Mouse (Mus musculus) neural tube, embryonic 12.5 days (tissue): Measurements from ENCODE around the gene Gm43064. TPM values are rescaled to one million over a fixed set of nuclear protein-coding genes. Genes with fewer than 3 reads are reported as not detected.
A peak's percentile ranks its signal among the peaks of the same experiment; 100 is the strongest.
"Not testable (repeated sequence)": the region's sequence is repeated elsewhere in the genome, so short reads cannot be mapped to it uniquely, and the experiment has no call there.

Experiments used
- ATAC-seq: fragments of 200-750 bp; cut with Nextera tagmentation; 2 replicates; pipeline ENCODE4 v1.8.0; 2017; ENCODE audit warnings: low read depth, mild to moderate bottlenecking, moderate TSS enrichment, moderate library complexity; ENCODE audit not compliant: low FRiP score
- H3K27ac ChIP-seq: fragments of 300-500 bp; sonication (generic); 2 replicates; pipeline ENCODE4 v1.5.1; 2016
- H3K27me3 ChIP-seq: fragments of 300-500 bp; sonication (generic); replicated peaks from 2 replicates; pipeline ENCODE4 v1.6.1; 2016; ENCODE audit warnings: mild to moderate bottlenecking
- H3K36me3 ChIP-seq: fragments of 300-500 bp; sonication (generic); 2 replicates; pipeline ENCODE4 v1.6.1; 2016; ENCODE audit warnings: mild to moderate bottlenecking
- H3K4me1 ChIP-seq: fragments of 300-500 bp; sonication (generic); 2 replicates; pipeline ENCODE4 v1.6.1; 2016
- H3K4me2 ChIP-seq: fragments of 300-500 bp; sonication (generic); replicated peaks from 2 replicates; pipeline ENCODE4 v1.6.1; 2016; ENCODE audit warnings: mild to moderate bottlenecking
- H3K4me3 ChIP-seq: fragments of 300-500 bp; sonication (generic); 2 replicates; pipeline ENCODE4 v1.5.1; 2016
- H3K9ac ChIP-seq: fragments of 300-500 bp; sonication (generic); 2 replicates; pipeline ENCODE4 v1.6.1; 2016; ENCODE audit warnings: mild to moderate bottlenecking
- H3K9me3 ChIP-seq: fragments of 300-500 bp; sonication (generic); 2 replicates; pipeline ENCODE4 v1.6.1; 2016; ENCODE audit warnings: mild to moderate bottlenecking
- WGBS: fragments of 180-500 bp; shearing (Covaris S2); methylation state at CpG from one replicate; pipeline ENCODE4 v1.1.7; 2016; 5-methylcytosine and 5-hydroxymethylcytosine counted together
- polyA plus RNA-seq: library from polyadenylated mRNA; unstranded; fragments of >200 nt; fragmentation: Nextera tagmentation; extraction: Ambion mirVana; gene quantifications from 2 replicates; pipeline ENCODE4 v1.2.1, GENCODE M21; 2016

Gm43064 gene
- polyA plus RNA-seq, 1 experiment from 2014 or later, result 0.32 TPM

- H3K4me1 ChIP-seq, result peaks cover 17% of the 10 kb centered on the region
- H3K4me2 ChIP-seq, result no peak overlapping the region
- H3K36me3 ChIP-seq, result no peaks in the 10 kb centered on the region
- WGBS, result 58% methylated on average over 7 of the region's 7 CpGs
- ATAC-seq, result no peak
- no peak overlapping the region for H3K27ac ChIP-seq
- H3K4me3 ChIP-seq, result no peak overlapping the region
- no peaks in the 10 kb centered on the region for H3K9me3 ChIP-seq
- no peak overlapping the region for H3K9ac ChIP-seq
- no peaks in the 10 kb centered on the region for H3K27me3 ChIP-seq
These were observed 22.1 kb upstream of the Gm43064 start for GRCm38 (mm10) chr3:103787225-103787624.

GRCm38 (mm10) chr3:103789096-103789495 lies 20.3 kb upstream of the Gm43064 start:
- Histone ChIP-seq H3K4me1 (peaks cover 17% of the 10 kb centered on the region), H3K9ac (no peak overlapping the region), H3K9me3 (no peaks in the 10 kb centered on the region), H3K27ac (no peak overlapping the region), H3K36me3 (no peaks in the 10 kb centered on the region), H3K4me3 (no peak overlapping the region), H3K27me3 (no peaks in the 10 kb centered on the region), H3K4me2 (peak overlapping the region; percentile 81)
- 85% methylated on average over 7 of the region's 7 CpGs for WGBS
- ATAC-seq, result no peak

GRCm38 (mm10) chr3:103789891-103790345 lies 19.5 kb upstream of the Gm43064 start:
- Histone ChIP-seq H3K4me3 (peak overlapping the region; percentile 87), H3K36me3 (no peaks in the 10 kb centered on the region), H3K9me3 (no peaks in the 10 kb centered on the region), H3K27ac (no peak overlapping the region), H3K4me1 (peaks cover 15% of the 10 kb centered on the region), H3K4me2 (peak overlapping the region; percentile 81), H3K9ac (peak overlapping the region; percentile 94), H3K27me3 (no peaks in the 10 kb centered on the region)
- no peak for ATAC-seq
- 3% methylated on average over 14 of the region's 14 CpGs for WGBS

- Histone ChIP-seq H3K9ac (peak overlapping the region; percentile 94), H3K36me3 (no peaks in the 10 kb centered on the region), H3K27me3 (no peaks in the 10 kb centered on the region), H3K4me2 (peak overlapping the region; percentile 81), H3K27ac (peak overlapping the region; percentile 75; the same call in 1 of the 2 replicates), H3K4me1 (peaks cover 11% of the 10 kb centered on the region), H3K4me3 (peak overlapping the region; percentile 87), H3K9me3 (no peaks in the 10 kb centered on the region)
- under 1% methylated on average over 56 of the region's 61 CpGs for WGBS
- ATAC-seq, result peak; percentile 85
These were observed 18.8 kb upstream of the Gm43064 start for GRCm38 (mm10) chr3:103790346-103791145.

GRCm38 (mm10) chr3:103791230-103792110 lies 17.9 kb upstream of the Gm43064 start, which contains the start of gene Hipk1:
Gene Hipk1, minus strand, starts transcription at chr3:103791563.
- ATAC-seq, result peak; percentile 98
- H3K4me1 ChIP-seq, result peaks cover 11% of the 10 kb centered on the region

GRCm38 (mm10) chr3:103792111-103792406 lies 17.3 kb upstream of the Gm43064 start:
- H3K9me3 ChIP-seq, H3K27me3 ChIP-seq, H3K27ac ChIP-seq, ATAC-seq, H3K36me3 ChIP-seq, H3K9ac ChIP-seq: not testable (repeated sequence)
- Histone ChIP-seq H3K4me1 (peaks cover 11% of the 10 kb centered on the region), H3K4me2 (peak overlapping the region; percentile 81; the same call in 1 of the 2 replicates), H3K4me3 (0 out of 2 replicates have a peak overlapping the region, but pooled peaks have one; percentile 87)
- 88% methylated on average over 5 of the region's 5 CpGs for WGBS

More at GRCm38 (mm10) chr3:103791230-103792110, 17.9 kb upstream of the Gm43064 start, which contains the start of gene Hipk1:
- Histone ChIP-seq H3K9me3 (no peaks in the 10 kb centered on the region), H3K4me3 (peak within 1 kb of the TSS; percentile 87), H3K36me3 (no peaks in the 10 kb centered on the region), H3K27me3 (no peaks in the 10 kb centered on the region), H3K9ac (peak within 1 kb of the TSS; percentile 94), H3K4me2 (peak within 1 kb of the TSS; percentile 81), H3K27ac (peak within 1 kb of the TSS; percentile 75)
- 10% methylated on average over 49 of the region's 49 CpGs for WGBS

- Histone ChIP-seq H3K4me2 (no peak overlapping the region), H3K9me3 (no peaks in the 10 kb centered on the region), H3K36me3 (no peaks in the 10 kb centered on the region), H3K27ac (no peak overlapping the region), H3K27me3 (no peaks in the 10 kb centered on the region), H3K4me3 (no peak overlapping the region), H3K4me1 (peaks cover 11% of the 10 kb centered on the region), H3K9ac (no peak overlapping the region)
- ATAC-seq, result no peak
- 86% methylated on average over 1 of the region's 1 CpGs for WGBS
These were observed 16.8 kb upstream of the Gm43064 start for GRCm38 (mm10) chr3:103792566-103792965.

GRCm38 (mm10) chr3:103796389-103796788 lies 13.0 kb upstream of the Gm43064 start:
- Histone ChIP-seq H3K9ac (no peak overlapping the region), H3K4me3 (no peak overlapping the region), H3K4me1 (no peaks in the 10 kb centered on the region), H3K27me3 (no peaks in the 10 kb centered on the region), H3K27ac (no peak overlapping the region), H3K36me3 (no peaks in the 10 kb centered on the region), H3K9me3 (no peaks in the 10 kb centered on the region), H3K4me2 (no peak overlapping the region)
- WGBS, result 65% methylated on average over 2 of the region's 2 CpGs
- ATAC-seq, result no peak

GRCm38 (mm10) chr3:103799507-103799906 lies 9.9 kb upstream of the Gm43064 start:
- no peaks in the 10 kb centered on the region for H3K27me3 ChIP-seq
- WGBS, result 80% methylated on average over 2 of the region's 2 CpGs
- no peak overlapping the region for H3K27ac ChIP-seq
- no peak overlapping the region for H3K4me3 ChIP-seq
- H3K9me3 ChIP-seq, result no peaks in the 10 kb centered on the region
- no peaks in the 10 kb centered on the region for H3K4me1 ChIP-seq
- H3K4me2 ChIP-seq, result no peak overlapping the region
- no peak for ATAC-seq
- no peak overlapping the region for H3K9ac ChIP-seq
- H3K36me3 ChIP-seq, result peaks cover 23% of the 10 kb centered on the region

GRCm38 (mm10) chr3:103801631-103802531 lies 7.5 kb upstream of the Gm43064 start:
- H3K9me3 ChIP-seq, result no peaks in the 10 kb centered on the region
- H3K4me1 ChIP-seq, result no peaks in the 10 kb centered on the region
- no peak overlapping the region for H3K27ac ChIP-seq
- 85% methylated on average over 10 of the region's 10 CpGs for WGBS
- H3K36me3 ChIP-seq, result peaks cover 36% of the 10 kb centered on the region
- no peak overlapping the region for H3K4me2 ChIP-seq
- no peak overlapping the region for H3K9ac ChIP-seq
- no peaks in the 10 kb centered on the region for H3K27me3 ChIP-seq
- ATAC-seq, result no peak
- no peak overlapping the region for H3K4me3 ChIP-seq

GRCm38 (mm10) chr3:103802861-103803260 lies 6.5 kb upstream of the Gm43064 start:
- Histone ChIP-seq H3K4me3 (no peak overlapping the region), H3K9ac (no peak overlapping the region), H3K27ac (no peak overlapping the region), H3K36me3 (peaks cover 37% of the 10 kb centered on the region), H3K4me1 (peaks cover under 1% of the 10 kb centered on the region; the same call in 1 of the 2 replicates), H3K27me3 (no peaks in the 10 kb centered on the region), H3K9me3 (no peaks in the 10 kb centered on the region), H3K4me2 (no peak overlapping the region)
- WGBS, result 91% methylated on average over 8 of the region's 8 CpGs
- ATAC-seq, result no peak
